Mouse (Mus musculus) bone marrow, adult 2 months (tissue): Measurements from ENCODE around the gene Itga3. TPM values are rescaled to one million over a fixed set of nuclear protein-coding genes. Genes with fewer than 3 reads are reported as not detected.

Source experiments
- H3K27ac ChIP-seq: fragments of 200-500 bp; 2 replicates; pipeline ENCODE4 v1.5.1; 2012; ENCODE audit warnings: low read depth, mild to moderate bottlenecking, control low read depth, inconsistent platforms, low read length; ENCODE audit not compliant: control insufficient read depth, poor library complexity, insufficient read depth
- H3K4me1 ChIP-seq: fragments of 200-500 bp; 2 replicates; pipeline ENCODE4 v1.6.1; 2011; ENCODE audit warnings: low read length; ENCODE audit not compliant: control insufficient read depth, insufficient read depth
- H3K4me3 ChIP-seq: fragments of 200-500 bp; replicated peaks from 2 replicates; pipeline ENCODE3; 2011; ENCODE audit warnings: mild to moderate bottlenecking, low read depth, low read length, control low read depth; ENCODE audit not compliant: control insufficient read depth
- CTCF ChIP-seq: fragments of 200-500 bp; IDR thresholded peaks from 2 replicates; pipeline ENCODE4 v1.5.1; 2011; ENCODE audit warnings: low read length, control low read depth; ENCODE audit not compliant: control insufficient read depth, insufficient read depth
- POLR2A ChIP-seq: fragments of 200-500 bp; IDR thresholded peaks from 2 replicates; pipeline ENCODE4 v1.6.1; 2011; ENCODE audit warnings: low read depth, mild to moderate bottlenecking, control low read depth, low read length, borderline replicate concordance; ENCODE audit not compliant: control insufficient read depth
- WGBS: fragments of 180-500 bp; shearing (Covaris S2); methylation state at CpG from one replicate; pipeline ENCODE4 v1.1.7; 2018; 5-methylcytosine and 5-hydroxymethylcytosine counted together
- polyA plus RNA-seq: library from polyadenylated mRNA; stranded (reverse); fragments of >200 nt; gene quantifications from 2 replicates; pipeline ENCODE4 v1.2.4, GENCODE M21; 2011; ENCODE audit warnings: low replicate concordance; ENCODE audit not compliant: missing spikeins, insufficient read depth, insufficient read length

Gene Itga3
- polyA plus RNA-seq, 1 experiment: 2.1 TPM

DNA sequence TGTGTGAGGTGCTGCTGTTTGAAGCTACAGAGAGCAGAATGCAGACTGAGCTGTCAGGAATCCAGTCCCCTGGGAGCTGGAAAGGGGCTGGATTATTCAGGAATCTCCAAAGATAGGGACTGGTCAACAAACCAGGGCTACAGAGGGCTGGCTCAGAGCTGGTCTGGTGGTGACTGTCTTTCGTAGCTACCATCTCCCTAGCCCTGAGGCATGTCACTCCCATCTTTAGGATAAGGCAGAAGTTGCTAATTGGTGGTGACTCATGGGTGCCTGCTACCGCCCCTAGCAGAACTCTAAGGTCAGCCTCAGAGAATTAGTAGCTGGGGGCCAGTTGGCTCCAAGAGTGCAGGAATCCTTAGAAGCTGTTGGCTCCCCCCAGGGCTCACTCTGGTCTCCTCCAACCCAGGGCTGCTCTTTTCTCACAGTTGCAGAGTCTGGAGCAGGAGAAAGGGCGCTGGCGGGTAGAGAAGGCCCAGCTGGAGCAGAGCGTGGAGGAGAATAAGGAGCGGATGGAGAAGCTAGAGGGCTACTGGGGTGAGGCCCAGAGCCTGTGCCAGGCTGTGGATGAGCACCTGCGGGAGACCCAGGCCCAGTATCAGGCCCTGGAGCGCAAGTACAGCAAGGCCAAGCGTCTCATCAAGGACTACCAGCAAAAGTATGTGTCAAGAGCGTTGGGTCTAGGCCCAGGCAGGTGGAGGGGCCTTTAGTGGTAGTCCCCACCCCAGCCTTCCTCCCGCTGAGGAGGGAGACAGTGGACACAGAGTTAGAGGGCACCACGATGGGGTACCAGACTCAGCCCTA lies 72.3 kb downstream of the Itga3 start:
- 83% methylated on average over 12 of the region's 12 CpGs for WGBS
- no peak overlapping the region; the same call in 1 of the 2 replicates for H3K27ac ChIP-seq

DNA sequence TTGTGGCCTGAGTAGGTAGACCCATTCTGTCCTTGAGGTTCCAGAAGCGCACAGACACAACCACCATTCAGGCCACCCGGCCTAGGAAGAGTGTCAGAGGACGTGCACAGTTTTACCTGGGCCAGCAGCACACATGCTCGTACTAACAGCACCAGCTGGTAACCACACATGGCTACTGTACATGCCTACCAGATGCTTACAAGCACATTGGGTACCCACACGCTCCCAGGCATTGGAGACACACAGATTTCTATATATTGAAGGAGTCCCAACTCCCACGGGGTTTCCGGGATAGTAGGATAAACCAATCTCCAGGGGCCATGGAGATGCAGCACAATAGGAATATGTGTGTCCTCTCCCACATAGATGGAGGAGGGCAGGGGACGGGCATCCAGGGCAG lies 73.9 kb downstream of the Itga3 start:
- 97% methylated on average over 8 of the region's 8 CpGs for WGBS
- TF ChIP-seq POLR2A (no peak), CTCF (no peak)
- H3K4me1 ChIP-seq: peaks cover 8% of the 10 kb centered on the region
- H3K4me3 ChIP-seq: no peak overlapping the region
- no peak overlapping the region for H3K27ac ChIP-seq

More for the DNA sequence above, 72.3 kb downstream of the Itga3 start:
- H3K4me1 ChIP-seq: peaks cover 6% of the 10 kb centered on the region
- H3K4me3 ChIP-seq: no peak overlapping the region
- TF ChIP-seq CTCF (no peak), POLR2A (no peak)

DNA sequence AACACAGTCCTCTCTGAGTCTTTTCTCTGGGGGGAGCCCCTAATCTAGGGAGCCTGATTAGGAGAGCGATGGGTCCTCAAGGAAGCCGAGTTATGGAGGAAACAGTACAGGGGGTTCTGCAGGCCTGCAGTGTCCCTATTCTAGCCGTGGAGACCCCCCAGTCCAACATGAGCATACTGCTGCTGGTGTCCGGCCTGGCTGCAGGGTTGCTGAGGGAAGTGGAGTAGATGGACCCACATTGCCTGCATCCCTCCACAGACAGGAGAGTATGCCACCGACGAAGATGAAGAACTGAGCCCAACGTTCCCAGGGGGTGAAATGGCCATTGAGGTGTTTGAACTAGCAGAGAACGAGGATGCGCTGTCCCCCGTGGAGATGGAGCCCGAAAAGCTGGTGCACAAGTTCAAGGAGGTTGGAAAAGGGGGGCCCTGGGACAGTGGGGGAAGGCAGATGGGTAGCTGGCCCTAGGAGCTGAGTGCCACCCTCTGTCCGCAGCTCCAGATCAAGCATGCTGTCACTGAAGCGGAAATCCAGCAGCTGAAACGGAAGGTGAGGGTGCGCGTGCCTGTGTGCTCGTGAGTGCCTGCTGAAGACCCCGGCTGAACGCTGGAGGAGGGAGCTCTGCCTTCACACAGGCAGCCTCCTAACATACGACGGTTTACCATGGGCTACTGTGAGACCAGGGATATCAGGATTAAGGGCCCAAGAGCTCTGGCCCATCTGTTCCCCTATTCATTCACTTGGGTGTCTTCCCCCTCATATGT lies 74.8 kb downstream of the Itga3 start:
- WGBS: 86% methylated on average over 21 of the region's 21 CpGs
- Histone ChIP-seq H3K27ac (no peak overlapping the region), H3K4me1 (peaks cover 8% of the 10 kb centered on the region), H3K4me3 (no peak overlapping the region)
- TF ChIP-seq CTCF: no peak
- no peak for TF ChIP-seq POLR2A

DNA sequence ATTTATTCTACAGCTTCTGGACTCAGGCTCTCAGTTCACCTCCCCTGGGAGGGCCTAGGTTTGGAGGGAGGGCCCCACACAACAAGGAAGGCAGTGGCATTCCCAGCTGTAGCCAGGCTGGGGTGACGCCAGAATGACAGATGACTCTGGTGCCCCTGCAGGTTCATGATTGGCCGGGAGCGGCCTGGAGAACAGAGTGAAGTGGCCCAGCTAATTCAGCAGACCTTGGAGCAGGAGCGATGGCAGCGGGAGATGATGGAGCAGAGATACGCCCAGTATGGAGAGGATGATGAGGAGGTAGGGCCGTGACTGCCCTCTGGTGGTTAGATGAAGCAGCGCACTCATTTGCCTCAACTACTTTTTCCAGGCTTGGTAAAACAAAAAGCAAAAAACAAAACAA lies 75.5 kb downstream of the Itga3 start:
- H3K4me1 ChIP-seq: peaks cover 8% of the 10 kb centered on the region
- no peak overlapping the region for H3K4me3 ChIP-seq
- whole genome bisulfite sequencing: 4% methylated on average over 8 of the region's 8 CpGs
- peak overlapping the region; percentile 12; the same call in 1 of the 2 replicates for H3K27ac ChIP-seq
- TF ChIP-seq CTCF (peak; percentile 98), POLR2A (no peak)

- H3K4me1 ChIP-seq: peaks cover 10% of the 10 kb centered on the region
- peak overlapping the region; percentile 29 for H3K27ac ChIP-seq
- WGBS: 2% methylated on average over 4 of the region's 4 CpGs
- H3K4me3 ChIP-seq: no peak overlapping the region
- TF ChIP-seq POLR2A (no peak), CTCF (no peak)
Observed at GRCm38 (mm10) chr11:95000548-95000947, 76.1 kb downstream of the Itga3 start.

GRCm38 (mm10) chr11:95000128-95000527 lies 76.5 kb downstream of the Itga3 start:
- 36% methylated on average over 8 of the region's 8 CpGs for WGBS
- Histone ChIP-seq H3K4me1 (peaks cover 12% of the 10 kb centered on the region), H3K27ac (peak overlapping the region; percentile 29), H3K4me3 (no peak overlapping the region)
- TF ChIP-seq POLR2A (no peak), CTCF (no peak)

DNA sequence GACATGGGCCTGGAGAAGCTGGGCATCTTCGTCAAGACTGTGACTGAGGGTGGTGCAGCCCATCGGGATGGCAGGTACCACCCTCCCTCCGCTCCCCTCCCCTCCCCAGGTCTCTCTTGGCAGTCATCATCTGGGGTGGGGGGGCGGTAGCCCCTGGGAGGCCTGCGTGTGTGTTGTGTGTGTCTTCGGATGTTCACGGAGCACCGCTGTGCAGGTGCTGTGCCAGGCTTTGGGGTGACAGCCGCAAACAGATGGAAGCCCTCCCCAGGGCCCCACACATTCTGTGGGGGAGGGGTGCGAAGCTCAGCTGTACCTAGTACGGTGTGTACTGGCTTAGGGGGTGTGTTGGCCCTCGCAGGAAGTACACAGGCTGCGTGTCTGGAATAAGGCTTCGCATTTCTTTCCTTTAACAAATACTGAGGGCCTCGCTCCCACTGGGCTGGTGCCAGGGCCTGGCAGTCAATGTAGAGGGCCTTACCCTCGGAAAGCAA lies 78.5 kb downstream of the Itga3 start:
- H3K4me3 ChIP-seq: peak overlapping the region; percentile 36
- WGBS: 32% methylated on average over 16 of the region's 16 CpGs
- TF ChIP-seq CTCF (no peak), POLR2A (peak; percentile 41; the same call in 1 of the 2 replicates)
- H3K4me1 ChIP-seq: peaks cover 17% of the 10 kb centered on the region
- peak overlapping the region; percentile 64 for H3K27ac ChIP-seq

- Histone ChIP-seq H3K4me1 (peaks cover 17% of the 10 kb centered on the region), H3K4me3 (peak overlapping the region; percentile 36), H3K27ac (peak overlapping the region; percentile 64)
- WGBS: 32% methylated on average over 5 of the region's 5 CpGs
- TF ChIP-seq POLR2A (no peak), CTCF (no peak)
Observed at GRCm38 (mm10) chr11:94997596-94997995, 79.0 kb downstream of the Itga3 start.
